Mouse (Mus musculus): ENCODE results near the gene Nck2. TPM values are rescaled to one million over a fixed set of nuclear protein-coding genes. Genes with fewer than 3 reads are reported as not detected.

The Nck2 gene
- polyA plus RNA-seq, 1 experiment from 2014 or later = 38.0 TPM

- Histone ChIP-seq H3K36me3 (no peaks in the 10 kb centered on the region), H3K9me3 (no peaks in the 10 kb centered on the region), H3K27me3 (no peaks in the 10 kb centered on the region), H3K4me1 (replicated peaks) (peaks cover 22% of the 10 kb centered on the region), H3K4me2 (no peak overlapping the region), H3K27ac (replicated peaks) (no peak overlapping the region; the same call in 1 of the 2 replicates), H3K4me3 (no peak overlapping the region), H3K9ac (no peak overlapping the region)
- 0 out of 2 replicates have a peak, but pooled peaks have one; percentile 28 for ATAC-seq (ENCODE audit: low FRiP score, low read depth)
- 62% methylated on average over 6 of the region's 6 CpGs for WGBS
These were observed 30.4 kb downstream of the Nck2 start for GRCm38 (mm10) chr1:43474535-43475409.

DNA sequence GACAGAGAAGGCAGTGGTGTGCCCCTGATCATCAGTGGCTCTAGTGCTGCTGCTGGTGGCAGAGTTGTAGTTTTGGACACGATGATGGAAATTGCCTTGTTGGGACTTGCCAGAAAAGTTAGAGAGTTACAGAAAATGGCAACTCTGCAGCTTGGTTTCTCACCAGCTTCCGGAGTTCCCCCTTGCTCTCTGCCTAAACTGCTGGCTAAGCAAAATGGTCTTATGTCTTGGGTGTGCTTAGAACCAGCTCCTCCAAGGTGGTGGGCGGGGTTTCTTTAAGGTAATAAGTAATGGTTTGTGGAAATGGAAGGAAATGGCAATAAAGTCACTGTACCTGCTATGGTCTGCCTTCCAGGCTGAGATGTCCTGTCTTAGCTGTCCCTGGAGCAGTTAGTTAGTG is 33.6 kb downstream of the Nck2 start:
- WGBS = 98% methylated on average over 3 of the region's 3 CpGs
- H3K27me3 ChIP-seq = no peaks in the 10 kb centered on the region
- H3K9me3 ChIP-seq = no peaks in the 10 kb centered on the region
- no peaks in the 10 kb centered on the region for H3K36me3 ChIP-seq
- no peak overlapping the region for H3K27ac ChIP-seq (replicated peaks)
- H3K9ac ChIP-seq = no peak overlapping the region
- no peak overlapping the region for H3K4me3 ChIP-seq
- peaks cover 27% of the 10 kb centered on the region for H3K4me1 ChIP-seq (replicated peaks)
- no peak for ATAC-seq (ENCODE audit: low FRiP score, low read depth)
- no peak overlapping the region for H3K4me2 ChIP-seq

DNA sequence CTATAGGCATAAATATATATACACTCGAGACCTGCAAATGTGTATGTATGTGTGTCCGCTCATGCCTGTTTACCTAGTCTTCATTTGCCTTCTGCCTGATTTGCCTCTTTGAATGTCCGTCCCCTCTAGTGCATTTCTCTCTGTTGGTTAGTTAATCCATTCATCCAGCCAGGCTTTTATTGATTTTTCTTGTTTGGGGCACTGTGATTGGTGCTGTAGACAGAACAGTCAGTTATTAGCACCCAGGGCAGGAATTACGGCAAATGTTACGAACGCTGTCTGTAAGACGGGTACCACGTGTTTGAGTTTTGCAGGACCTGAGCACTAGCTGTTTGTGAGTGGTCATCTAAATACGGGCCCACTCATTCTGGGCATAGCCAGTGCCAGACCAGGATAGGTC is 40.8 kb downstream of the Nck2 start:
- WGBS = 71% methylated on average over 9 of the region's 9 CpGs
- no peaks in the 10 kb centered on the region for H3K36me3 ChIP-seq
- H3K4me3 ChIP-seq = no peak overlapping the region
- 0 out of 2 replicates have a peak, but pooled peaks have one; percentile 10 for ATAC-seq (ENCODE audit: low FRiP score, low read depth)
- H3K27me3 ChIP-seq = no peaks in the 10 kb centered on the region
- peaks cover 38% of the 10 kb centered on the region for H3K4me1 ChIP-seq (replicated peaks)
- no peak overlapping the region for H3K9ac ChIP-seq
- no peaks in the 10 kb centered on the region for H3K9me3 ChIP-seq
- H3K27ac ChIP-seq (replicated peaks) = no peak overlapping the region
- no peak overlapping the region for H3K4me2 ChIP-seq

- H3K9me3 ChIP-seq = no peaks in the 10 kb centered on the region
- 78% methylated on average over 3 of the region's 3 CpGs for WGBS
- H3K9ac ChIP-seq = no peak overlapping the region
- no peak for ATAC-seq (ENCODE audit: low FRiP score, low read depth)
- no peak overlapping the region for H3K4me3 ChIP-seq
- no peaks in the 10 kb centered on the region for H3K27me3 ChIP-seq
- peaks cover 37% of the 10 kb centered on the region for H3K4me1 ChIP-seq (replicated peaks)
- H3K4me2 ChIP-seq = no peak overlapping the region
- no peak overlapping the region for H3K27ac ChIP-seq (replicated peaks)
- H3K36me3 ChIP-seq = no peaks in the 10 kb centered on the region
These were observed 42.1 kb downstream of the Nck2 start for GRCm38 (mm10) chr1:43486500-43486899.

- 36% methylated on average over 3 of the region's 3 CpGs for WGBS
- peaks cover 32% of the 10 kb centered on the region for H3K4me1 ChIP-seq (replicated peaks)
- no peaks in the 10 kb centered on the region for H3K36me3 ChIP-seq
- H3K9ac ChIP-seq = no peak overlapping the region
- no peaks in the 10 kb centered on the region for H3K27me3 ChIP-seq
- ATAC-seq (ENCODE audit: low FRiP score, low read depth) = no peak
- no peak overlapping the region for H3K4me3 ChIP-seq
- H3K4me2 ChIP-seq = no peak overlapping the region
- H3K27ac ChIP-seq (replicated peaks) = no peak overlapping the region
- H3K9me3 ChIP-seq = no peaks in the 10 kb centered on the region
These were observed 42.8 kb downstream of the Nck2 start for GRCm38 (mm10) chr1:43486956-43487722.

DNA sequence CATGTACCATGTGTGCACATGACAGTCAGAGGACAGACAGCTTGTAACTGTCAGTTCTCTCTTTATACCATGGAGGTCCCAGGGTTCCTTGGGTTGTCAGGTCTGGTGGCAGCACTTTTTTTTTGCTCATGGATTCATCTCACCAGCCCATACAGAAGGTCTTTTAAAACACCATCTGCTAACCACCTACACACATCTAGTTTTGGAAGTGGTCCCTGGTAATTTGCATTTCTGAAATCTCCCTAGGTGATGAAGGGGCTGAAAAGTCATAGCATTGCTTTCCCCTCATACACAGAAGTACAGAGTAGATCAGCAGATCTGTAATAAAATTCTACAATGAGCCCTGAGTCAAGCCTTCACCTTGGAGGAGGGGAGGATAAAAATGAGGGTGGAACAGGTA is 44.9 kb downstream of the Nck2 start:
- Histone ChIP-seq H3K4me3 (no peak overlapping the region), H3K9me3 (no peaks in the 10 kb centered on the region), H3K27me3 (no peaks in the 10 kb centered on the region), H3K9ac (no peak overlapping the region), H3K27ac (replicated peaks) (no peak overlapping the region), H3K4me2 (no peak overlapping the region), H3K36me3 (no peaks in the 10 kb centered on the region), H3K4me1 (replicated peaks) (peaks cover 27% of the 10 kb centered on the region)
- no peak for ATAC-seq (ENCODE audit: low FRiP score, low read depth)

DNA sequence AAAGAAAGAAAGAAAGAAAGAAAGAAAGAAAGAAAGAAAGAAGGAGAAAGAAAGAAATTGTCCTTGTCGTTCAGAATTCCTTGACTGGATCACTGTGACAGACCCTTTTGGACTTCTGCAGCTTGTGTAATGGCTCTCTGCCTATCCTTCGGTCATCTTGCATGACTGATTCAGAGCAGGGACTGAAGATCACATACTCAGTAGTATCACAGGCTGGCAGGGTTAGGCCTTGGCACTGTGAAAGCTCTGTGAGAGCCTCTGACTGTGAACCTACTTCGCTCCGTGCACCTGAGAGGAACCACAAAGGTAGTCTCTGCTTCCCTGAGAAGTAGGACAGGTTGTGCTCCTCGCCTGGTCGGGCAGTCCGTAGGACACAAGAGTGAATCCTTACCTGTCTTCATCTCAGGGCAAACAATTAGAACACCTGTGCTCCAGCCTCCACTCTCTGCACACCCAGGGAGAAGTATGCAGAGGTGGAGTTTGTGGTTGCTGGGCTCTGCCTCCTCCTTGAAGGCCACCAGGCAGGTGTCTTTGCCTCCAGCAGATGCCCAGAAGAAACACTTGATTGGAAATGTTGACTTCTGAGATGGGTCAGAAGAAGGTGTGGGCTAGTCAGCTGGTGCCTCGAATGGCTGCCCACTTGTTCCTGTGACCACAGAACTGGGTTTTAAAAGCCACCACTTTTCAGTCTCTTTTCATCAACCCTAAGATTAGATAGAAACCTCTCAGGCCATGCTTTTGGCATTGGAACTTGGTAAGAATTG is 47.3 kb downstream of the Nck2 start:
- H3K27ac ChIP-seq (replicated peaks) = no peak overlapping the region
- H3K4me2 ChIP-seq = no peak overlapping the region
- H3K9me3 ChIP-seq = no peaks in the 10 kb centered on the region
- ATAC-seq (ENCODE audit: low FRiP score, low read depth) = no peak
- 96% methylated on average over 8 of the region's 8 CpGs for WGBS
- H3K27me3 ChIP-seq = no peaks in the 10 kb centered on the region
- no peaks in the 10 kb centered on the region for H3K36me3 ChIP-seq
- no peak overlapping the region for H3K9ac ChIP-seq
- H3K4me3 ChIP-seq = no peak overlapping the region
- peaks cover 7% of the 10 kb centered on the region; the same call in 1 of the 2 replicates for H3K4me1 ChIP-seq (replicated peaks)

GRCm38 (mm10) chr1:43492803-43493437 is 48.5 kb downstream of the Nck2 start:
- no peak for ATAC-seq (ENCODE audit: low FRiP score, low read depth)
- H3K4me1 ChIP-seq (replicated peaks) = peaks cover 12% of the 10 kb centered on the region
- no peaks in the 10 kb centered on the region for H3K36me3 ChIP-seq
- H3K4me2 ChIP-seq = no peak overlapping the region
- H3K9ac ChIP-seq = no peak overlapping the region
- H3K9me3 ChIP-seq = no peaks in the 10 kb centered on the region
- H3K4me3 ChIP-seq = no peak overlapping the region
- WGBS = 88% methylated on average over 3 of the region's 3 CpGs
- no peaks in the 10 kb centered on the region for H3K27me3 ChIP-seq
- H3K27ac ChIP-seq (replicated peaks) = no peak overlapping the region

DNA sequence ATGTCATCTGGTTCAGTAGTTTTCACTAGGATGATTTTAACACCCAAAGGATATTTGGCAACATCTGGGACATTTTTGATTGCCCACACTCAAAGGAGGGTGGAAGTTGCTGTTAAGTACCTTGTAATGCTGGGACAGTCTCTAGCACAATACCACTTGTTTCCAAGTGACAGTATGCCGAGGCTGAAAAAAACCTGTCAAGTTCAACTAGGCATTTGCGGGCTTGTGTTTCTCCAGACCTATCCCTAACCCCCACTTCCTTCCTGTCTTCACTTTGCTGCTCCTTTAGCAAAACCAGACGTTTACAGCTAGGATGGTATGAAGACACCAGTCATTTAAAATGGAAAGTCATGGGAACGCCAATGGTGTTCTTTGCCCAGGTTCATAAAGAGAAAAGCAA is 51.7 kb downstream of the Nck2 start:
- Histone ChIP-seq H3K9ac (no peak overlapping the region), H3K9me3 (no peaks in the 10 kb centered on the region), H3K27me3 (no peaks in the 10 kb centered on the region), H3K27ac (replicated peaks) (no peak overlapping the region), H3K4me1 (replicated peaks) (peaks cover 24% of the 10 kb centered on the region), H3K4me2 (no peak overlapping the region), H3K4me3 (no peak overlapping the region), H3K36me3 (no peaks in the 10 kb centered on the region)
- WGBS = 78% methylated on average over 4 of the region's 4 CpGs
- no peak for ATAC-seq (ENCODE audit: low FRiP score, low read depth)

DNA sequence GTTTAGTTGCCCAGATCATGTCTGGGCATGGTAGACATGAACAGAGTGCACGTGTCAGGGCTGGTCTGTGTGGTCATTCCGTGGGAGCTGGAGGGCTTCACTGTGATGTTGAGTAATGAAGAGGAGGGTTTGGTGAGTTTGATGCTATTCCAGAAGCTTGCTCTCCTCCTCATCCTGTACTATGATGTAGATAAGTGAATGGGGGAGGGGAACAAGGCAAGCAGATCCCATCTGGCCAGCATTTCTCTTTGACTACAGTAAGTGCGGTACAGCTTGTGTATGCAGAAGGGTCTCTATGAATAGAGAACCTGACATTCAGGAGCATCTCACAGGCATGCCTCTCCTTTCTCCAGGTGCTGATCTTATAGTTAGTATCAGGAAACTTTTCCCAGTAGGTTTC is 52.6 kb downstream of the Nck2 start:
- 86% methylated on average over 3 of the region's 3 CpGs for WGBS
- Histone ChIP-seq H3K9ac (no peak overlapping the region), H3K4me1 (replicated peaks) (peaks cover 24% of the 10 kb centered on the region), H3K4me3 (no peak overlapping the region), H3K27ac (replicated peaks) (no peak overlapping the region), H3K4me2 (no peak overlapping the region), H3K9me3 (no peaks in the 10 kb centered on the region), H3K36me3 (no peaks in the 10 kb centered on the region), H3K27me3 (no peaks in the 10 kb centered on the region)
- no peak for ATAC-seq (ENCODE audit: low FRiP score, low read depth)

GRCm38 (mm10) chr1:43497951-43498350 is 53.6 kb downstream of the Nck2 start:
- peaks cover 30% of the 10 kb centered on the region for H3K4me1 ChIP-seq (replicated peaks)
- no peak for ATAC-seq (ENCODE audit: low FRiP score, low read depth)
- H3K36me3 ChIP-seq = no peaks in the 10 kb centered on the region
- no peak overlapping the region for H3K4me2 ChIP-seq
- no peak overlapping the region for H3K4me3 ChIP-seq
- peak overlapping the region; percentile 14; the same call in 1 of the 2 replicates for H3K27ac ChIP-seq (replicated peaks)
- no peaks in the 10 kb centered on the region for H3K27me3 ChIP-seq
- no peaks in the 10 kb centered on the region for H3K9me3 ChIP-seq
- 31% methylated on average over 6 of the region's 6 CpGs for WGBS
- no peak overlapping the region for H3K9ac ChIP-seq

Measured in hindbrain, embryonic 15.5 days (tissue).